Mouse (Mus musculus) CD4-positive, CD25-positive, alpha-beta regulatory T cell, adult 4 months (primary cell): ENCODE results near the gene Enthd1. TPM values are rescaled to one million over a fixed set of nuclear protein-coding genes. Genes with fewer than 3 reads are reported as not detected.

Experiments
- ATAC-seq: one replicate; pipeline ENCODE4 v1.8.0; 2017
- polyA plus RNA-seq, 2 experiments: library from polyadenylated mRNA; unstranded; fragments of 100-300 nt; shearing (Covaris generic); gene quantifications; one replicate each; pipeline ENCODE4 v1.2.1; 2017

The Enthd1 gene
- polyA plus RNA-seq, 2 experiments from 2014 or later: 0.24 TPM; not detected in 1

- no peak for ATAC-seq
These were observed 9.5 kb upstream of the Enthd1 start for GRCm38 (mm10) chr15:80574211-80575040.

- no peak for ATAC-seq
These were observed 8.0 kb upstream of the Enthd1 start for GRCm38 (mm10) chr15:80572811-80573520.

GRCm38 (mm10) chr15:80572291-80572690 is 7.3 kb upstream of the Enthd1 start, which contains the start of gene Grap2:
Grap2 (plus strand) TSS chr15:80572594.
- peak; percentile 91 for ATAC-seq

- no peak for ATAC-seq
These were observed 6.7 kb upstream of the Enthd1 start for GRCm38 (mm10) chr15:80571611-80572010.

GRCm38 (mm10) chr15:80570226-80570625 is 5.3 kb upstream of the Enthd1 start:
- ATAC-seq: no peak

GRCm38 (mm10) chr15:80569205-80569604 is 4.2 kb upstream of the Enthd1 start:
- no peak for ATAC-seq

- ATAC-seq: no peak
These were observed 2.8 kb upstream of the Enthd1 start for GRCm38 (mm10) chr15:80567731-80568130.

- ATAC-seq: peak; percentile 20
These were observed 2.2 kb upstream of the Enthd1 start for GRCm38 (mm10) chr15:80567139-80567538.

GRCm38 (mm10) chr15:80566696-80567095 is 1.7 kb upstream of the Enthd1 start:
- ATAC-seq: no peak

GRCm38 (mm10) chr15:80563634-80564208 is 1.2 kb downstream of the Enthd1 start:
- ATAC-seq: no peak

GRCm38 (mm10) chr15:80562446-80562845 is 2.5 kb downstream of the Enthd1 start:
- ATAC-seq: peak; percentile 76

GRCm38 (mm10) chr15:80560646-80561580 is 4.0 kb downstream of the Enthd1 start:
- peak; percentile 28 for ATAC-seq

- no peak for ATAC-seq
These were observed 5.0 kb downstream of the Enthd1 start for GRCm38 (mm10) chr15:80559978-80560377.

- ATAC-seq: peak; percentile 5
These were observed 5.4 kb downstream of the Enthd1 start for GRCm38 (mm10) chr15:80559534-80559933.

- no peak for ATAC-seq
These were observed 7.2 kb downstream of the Enthd1 start for GRCm38 (mm10) chr15:80557745-80558144.

GRCm38 (mm10) chr15:80556021-80556420 is 8.9 kb downstream of the Enthd1 start:
- ATAC-seq: no peak

GRCm38 (mm10) chr15:80554860-80555822 is 9.8 kb downstream of the Enthd1 start:
- ATAC-seq: peak; percentile 71

- no peak for ATAC-seq
These were observed 19.5 kb downstream of the Enthd1 start for GRCm38 (mm10) chr15:80545430-80545829.

GRCm38 (mm10) chr15:80544115-80544514 is 20.8 kb downstream of the Enthd1 start:
- peak; percentile 71 for ATAC-seq

GRCm38 (mm10) chr15:80538671-80539340 is 26.1 kb downstream of the Enthd1 start:
- peak; percentile 80 for ATAC-seq
